Mouse (Mus musculus): ENCODE measurements around the gene Gpx8.

Gene Gpx8

DNA sequence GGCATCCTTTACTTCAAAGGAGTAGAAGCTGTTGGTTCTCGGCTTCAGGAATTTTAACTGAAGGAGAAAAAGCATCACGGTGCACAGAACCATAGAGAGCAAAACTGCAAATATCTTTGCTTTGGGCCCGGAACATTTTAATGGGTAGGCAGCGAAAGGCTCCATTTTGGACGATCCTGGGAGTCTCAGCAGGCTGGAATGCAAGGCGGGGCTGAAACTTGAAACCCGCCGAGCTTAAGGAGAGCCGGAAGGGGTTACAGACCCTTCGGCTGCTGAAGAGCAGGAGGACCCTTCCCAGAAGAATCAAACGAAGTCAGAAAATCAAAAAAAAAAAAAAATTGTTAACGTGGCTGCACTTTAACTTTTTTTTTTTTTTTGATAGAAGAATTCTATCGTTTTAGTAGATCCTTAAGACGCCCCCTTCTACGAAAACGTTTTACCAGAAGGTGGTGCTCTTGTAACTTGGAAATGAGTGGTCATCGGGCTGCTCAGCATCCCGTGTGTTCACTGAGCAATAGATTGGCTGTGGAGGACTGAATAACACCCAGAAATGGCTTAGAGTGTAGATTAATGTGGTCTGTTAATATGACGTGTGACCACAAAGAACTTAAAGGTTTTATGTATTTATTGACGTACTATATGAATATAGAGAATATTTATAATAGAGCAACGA is at the start of gene Gpx8:
Gene Gpx8, minus strand, starts transcription at position 200 of the 673 bp plus-strand sequence.
- DNase-seq (ENCODE audit: low spot score) = peak; percentile 33

GRCm38 (mm10) chr13:113094618-113095017 is 48.4 kb upstream of the Gpx8 start:
- no peak for DNase-seq (ENCODE audit: low spot score)

DNA sequence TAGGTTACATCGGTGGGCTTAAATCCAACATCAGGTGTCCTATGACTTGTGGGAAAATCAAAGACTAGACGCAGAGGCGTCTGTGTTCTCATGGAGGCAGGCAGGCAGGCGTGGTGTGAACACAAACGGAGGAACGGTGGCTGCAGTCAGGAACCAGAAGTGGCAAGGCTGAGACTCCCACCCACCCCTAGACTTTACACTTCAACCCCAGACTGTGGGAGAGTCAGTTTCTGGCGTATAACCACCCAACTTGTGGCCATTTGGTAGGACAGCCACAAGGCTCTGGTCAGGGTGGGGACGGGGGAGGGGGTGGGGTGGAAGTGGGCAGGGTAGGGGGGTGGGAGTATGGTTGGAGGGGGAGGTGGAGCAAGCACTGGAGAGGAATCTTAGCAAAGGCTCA is 44.3 kb upstream of the Gpx8 start:
- no peak for DNase-seq (ENCODE audit: low spot score)

- no peak for DNase-seq (ENCODE audit: low spot score)
These were observed 41.2 kb upstream of the Gpx8 start for GRCm38 (mm10) chr13:113087226-113088017.

DNA sequence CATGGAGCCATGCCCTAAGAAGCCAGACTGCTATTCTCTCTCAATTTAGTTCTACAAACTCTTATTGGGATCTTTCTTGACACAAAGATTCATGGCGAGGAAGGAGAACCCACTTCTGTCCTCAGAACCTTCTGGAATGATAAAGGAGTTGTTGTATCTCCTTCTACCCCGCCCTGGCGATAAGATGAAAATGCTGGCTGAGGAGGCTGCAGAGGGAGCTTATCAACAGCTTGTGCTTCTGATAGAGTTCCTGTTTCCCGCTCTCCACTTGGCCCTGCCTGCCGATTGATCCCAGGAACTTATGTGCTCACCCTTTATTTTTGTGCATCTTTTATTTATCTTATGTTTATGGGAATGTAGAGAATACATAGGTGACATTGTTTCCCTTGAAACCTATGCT is 38.5 kb upstream of the Gpx8 start:
- DNase-seq (ENCODE audit: low spot score) = no peak

DNA sequence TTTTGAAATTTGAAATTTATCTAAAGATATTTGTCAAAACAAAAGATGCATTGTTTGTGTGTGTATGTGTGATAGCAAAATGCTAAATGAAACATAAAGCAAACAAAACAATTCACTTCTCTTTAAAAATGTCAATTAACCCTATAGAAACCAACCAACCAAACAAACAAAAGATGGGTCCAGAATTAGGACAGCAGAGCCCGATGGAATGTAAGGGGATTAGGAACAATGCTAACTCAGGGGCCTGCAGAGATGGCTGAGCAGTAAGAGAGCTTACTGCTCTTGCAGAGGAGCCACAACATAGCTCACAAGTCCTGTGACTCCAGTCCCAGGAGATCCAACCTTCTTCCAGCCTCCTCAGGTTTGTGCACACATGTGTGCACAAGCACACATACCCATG is 35.9 kb upstream of the Gpx8 start:
- DNase-seq (ENCODE audit: low spot score) = no peak

GRCm38 (mm10) chr13:113079021-113079420 is 32.8 kb upstream of the Gpx8 start:
- no peak for DNase-seq (ENCODE audit: low spot score)

GRCm38 (mm10) chr13:113064542-113064941 is 18.3 kb upstream of the Gpx8 start:
- DNase-seq (ENCODE audit: low spot score) = no peak

GRCm38 (mm10) chr13:113061746-113062145 is 15.5 kb upstream of the Gpx8 start:
- no peak for DNase-seq (ENCODE audit: low spot score)

DNA sequence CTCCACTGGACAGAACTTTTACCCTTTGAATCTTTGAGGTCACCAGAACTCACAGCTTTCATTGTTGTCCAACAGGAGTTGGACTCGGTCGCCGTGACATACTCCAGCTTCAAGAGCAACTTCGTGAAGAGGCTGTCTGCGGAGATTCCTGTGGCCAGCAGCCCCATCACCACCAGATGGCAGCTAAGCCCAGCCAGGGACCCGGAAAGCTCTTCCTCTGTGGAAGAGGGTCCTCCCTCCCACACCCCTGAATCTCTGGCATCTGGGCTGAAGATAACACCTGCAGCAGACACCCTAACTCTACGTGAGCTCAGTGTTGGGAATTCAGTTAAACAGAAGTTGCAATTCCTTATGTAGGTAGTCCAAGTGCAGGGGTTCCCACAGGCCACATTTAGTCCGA is 9.6 kb upstream of the Gpx8 start:
- DNase-seq (ENCODE audit: low spot score) = no peak

- no peak for DNase-seq (ENCODE audit: low spot score)
These were observed 8.0 kb upstream of the Gpx8 start for GRCm38 (mm10) chr13:113054230-113054629.

DNA sequence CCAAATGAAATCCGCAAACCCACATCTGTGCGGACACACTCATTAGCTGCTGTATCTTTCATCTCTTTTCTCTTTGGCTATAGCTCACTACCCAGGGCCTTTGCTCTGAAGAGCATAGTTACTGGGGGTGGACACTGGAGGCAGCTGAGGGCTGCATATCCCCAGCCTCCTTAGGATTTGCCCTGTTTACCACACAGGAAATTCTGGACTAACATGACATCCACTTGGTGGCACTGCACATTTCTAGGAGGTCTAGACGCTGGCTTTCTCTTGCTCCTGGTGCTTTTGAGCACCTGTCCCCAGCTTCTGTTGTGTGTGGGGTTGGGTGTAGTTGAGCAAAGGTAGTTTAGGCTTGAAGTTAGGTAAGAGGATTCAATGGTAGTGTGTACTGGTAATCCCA is 1.4 kb upstream of the Gpx8 start:
- no peak for DNase-seq (ENCODE audit: low spot score)

DNA sequence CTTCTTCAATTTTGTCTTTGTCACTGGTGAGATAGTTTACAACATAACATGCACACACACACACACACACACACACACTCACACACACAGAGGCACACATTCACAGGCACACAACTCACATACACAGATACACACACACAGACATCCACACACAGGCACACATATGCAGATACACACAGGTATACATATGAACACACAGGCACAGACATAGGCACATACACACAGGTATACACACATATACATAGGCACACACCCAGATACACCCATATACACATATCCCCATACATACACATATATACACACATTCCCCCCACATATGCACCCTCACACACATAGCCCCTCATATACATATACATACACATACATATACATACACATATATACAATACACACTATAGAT is 808 bp upstream of the Gpx8 start:
- no peak for DNase-seq (ENCODE audit: low spot score)

GRCm38 (mm10) chr13:113045458-113046110 is 626 bp downstream of the Gpx8 start:
- DNase-seq (ENCODE audit: low spot score) = no peak

DNA sequence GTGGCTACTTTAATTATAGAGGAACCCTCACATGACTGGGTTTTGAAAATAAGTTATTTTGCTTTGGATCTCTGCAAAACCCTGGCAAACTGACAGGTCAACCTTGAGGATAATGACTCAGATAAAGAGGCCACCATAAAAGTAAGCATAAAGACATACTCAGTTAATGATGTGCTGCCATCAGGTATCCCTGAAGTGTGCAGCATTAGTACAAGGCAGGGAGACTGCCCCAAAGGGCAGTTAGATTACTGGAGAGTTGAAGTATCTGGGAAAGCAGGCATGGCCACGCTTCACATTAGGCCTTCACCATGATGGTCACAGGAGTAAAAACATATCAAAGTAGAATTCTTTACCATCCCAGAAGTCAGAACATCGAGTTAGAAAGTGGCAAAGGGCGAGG is 1.3 kb downstream of the Gpx8 start:
- no peak for DNase-seq (ENCODE audit: low spot score)

GRCm38 (mm10) chr13:113035852-113036251 is 10.4 kb downstream of the Gpx8 start:
- peak; percentile 71 for DNase-seq (ENCODE audit: low spot score)

GRCm38 (mm10) chr13:113034950-113035421 is 11.2 kb downstream of the Gpx8 start, which contains the start of gene Cdc20b:
TSS of gene Cdc20b (plus strand) at chr13:113035111.
- DNase-seq (ENCODE audit: low spot score) = peak; percentile 56

DNA sequence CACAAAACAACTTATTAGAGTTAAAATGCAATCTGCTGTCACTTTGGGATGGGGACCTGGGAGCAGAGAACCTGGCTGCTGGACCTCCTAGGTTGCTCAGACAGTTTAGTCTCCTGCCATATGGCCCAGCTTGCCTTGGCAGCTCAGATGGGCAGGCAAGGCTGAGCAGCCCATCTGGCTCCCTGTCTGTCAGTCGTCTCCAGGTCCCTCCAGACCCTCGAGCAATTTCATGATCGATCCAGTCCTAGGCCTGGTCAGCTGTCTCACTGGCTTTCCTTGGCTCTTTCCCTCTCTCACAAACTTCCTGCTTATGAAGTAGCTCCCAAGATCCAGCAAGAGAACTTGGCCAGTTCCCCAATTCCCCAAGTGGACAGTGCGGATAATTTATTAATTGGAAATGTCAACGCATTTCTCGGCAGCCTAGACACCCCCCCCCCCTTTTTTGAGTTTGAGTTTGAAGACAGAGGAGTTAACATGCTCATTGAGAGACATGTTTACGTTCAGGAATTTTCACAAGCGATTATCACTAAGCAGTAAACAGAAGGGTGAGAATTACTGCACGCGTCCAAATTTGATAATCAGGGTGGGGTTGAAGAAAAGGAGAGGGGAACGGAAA is 11.8 kb downstream of the Gpx8 start:
- no peak for DNase-seq (ENCODE audit: low spot score)

DNA sequence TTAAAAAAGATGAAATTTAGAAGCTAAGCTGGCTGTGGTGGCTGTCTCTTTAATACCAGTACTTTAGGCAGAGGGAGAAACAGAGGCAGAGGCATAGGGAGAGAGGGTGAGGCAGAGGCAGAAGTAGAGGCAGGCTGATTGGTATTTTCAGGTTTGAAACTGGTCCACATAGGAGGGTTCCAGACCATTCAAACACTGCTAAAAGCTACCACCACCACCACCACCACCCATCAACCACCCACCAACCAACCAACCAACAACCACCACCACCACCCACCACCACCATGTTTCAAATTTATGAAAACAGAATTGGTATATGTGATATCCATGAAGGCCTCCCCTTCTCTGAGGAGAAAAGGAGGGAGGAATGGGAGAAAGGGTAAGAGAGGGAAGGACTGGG is 13.4 kb downstream of the Gpx8 start:
- DNase-seq (ENCODE audit: low spot score) = no peak

GRCm38 (mm10) chr13:113031792-113032571 is 14.2 kb downstream of the Gpx8 start:
- DNase-seq (ENCODE audit: low spot score) = peak; percentile 67

DNA sequence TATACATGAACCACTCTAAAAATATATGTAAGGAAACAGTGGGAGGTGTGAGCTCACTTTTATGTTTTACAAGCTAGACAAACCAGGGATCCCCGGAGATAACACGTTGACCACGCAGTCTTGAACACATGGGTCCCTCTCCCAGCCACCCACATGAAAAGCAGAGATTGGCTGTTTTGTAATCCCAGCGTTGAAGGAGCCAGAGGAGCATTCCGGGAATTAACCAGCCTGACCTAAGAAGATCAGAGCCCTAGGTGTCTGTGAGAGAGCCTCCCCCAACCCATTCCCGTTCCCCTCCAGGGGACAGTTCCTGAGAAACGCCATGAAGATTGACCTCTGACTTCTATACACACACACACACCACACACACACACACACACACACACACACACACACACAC is 14.9 kb downstream of the Gpx8 start:
- DNase-seq (ENCODE audit: low spot score) = no peak

Measured in testis, postnatal 14 days (tissue).